Mouse (Mus musculus): ENCODE results near the gene Trhr2.

Gene Trhr2

DNA sequence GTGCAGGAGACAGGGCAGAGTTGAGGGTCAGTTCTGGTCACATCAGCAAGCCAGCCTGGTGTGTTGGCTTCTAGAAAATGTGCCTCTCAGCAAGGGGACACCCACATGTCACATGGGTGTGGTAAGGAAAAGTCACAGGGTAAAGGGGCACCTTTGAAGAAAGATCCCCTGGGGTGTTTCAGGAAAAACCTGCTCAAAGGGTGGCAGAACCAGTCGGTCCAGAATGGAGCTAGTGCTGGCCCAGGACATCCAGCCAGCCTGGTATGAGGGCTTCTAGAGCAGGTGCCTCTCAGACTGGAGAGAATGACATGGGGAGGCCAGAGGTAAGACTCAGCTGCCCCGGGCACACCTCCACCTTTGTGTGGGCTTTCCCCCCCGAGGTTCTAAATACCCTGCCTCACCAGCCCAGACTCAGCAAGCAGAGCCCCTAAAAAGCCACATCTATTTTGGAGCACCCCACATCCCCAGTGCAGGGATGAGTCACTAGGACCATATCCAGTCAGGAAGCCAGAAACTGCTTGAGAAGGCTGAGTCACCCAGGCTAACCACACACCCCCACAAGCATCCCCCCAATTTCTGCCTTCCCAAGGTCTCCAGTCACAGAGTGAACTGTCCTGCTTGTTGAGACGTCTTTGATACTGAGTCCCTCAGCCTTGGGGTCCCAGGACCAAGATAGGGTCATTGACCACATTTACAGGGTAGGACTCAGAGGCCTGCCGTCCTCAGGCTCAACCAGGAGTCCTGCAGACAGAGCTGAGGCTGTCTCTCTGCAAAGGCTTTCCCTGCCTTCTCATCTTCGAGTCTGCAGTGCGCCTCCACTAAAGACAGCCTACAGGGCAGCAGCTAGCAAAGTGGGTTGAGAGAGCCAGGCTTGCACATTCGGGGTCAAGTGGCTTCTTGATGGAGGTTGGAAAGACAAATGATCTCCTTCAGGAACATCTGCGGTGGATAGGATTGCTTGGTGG is 4.6 kb downstream of the Trhr2 start:
- peak; percentile 75 to 79 for DNase-seq (ENCODE audit: low spot score in 2 of 2)

DNA sequence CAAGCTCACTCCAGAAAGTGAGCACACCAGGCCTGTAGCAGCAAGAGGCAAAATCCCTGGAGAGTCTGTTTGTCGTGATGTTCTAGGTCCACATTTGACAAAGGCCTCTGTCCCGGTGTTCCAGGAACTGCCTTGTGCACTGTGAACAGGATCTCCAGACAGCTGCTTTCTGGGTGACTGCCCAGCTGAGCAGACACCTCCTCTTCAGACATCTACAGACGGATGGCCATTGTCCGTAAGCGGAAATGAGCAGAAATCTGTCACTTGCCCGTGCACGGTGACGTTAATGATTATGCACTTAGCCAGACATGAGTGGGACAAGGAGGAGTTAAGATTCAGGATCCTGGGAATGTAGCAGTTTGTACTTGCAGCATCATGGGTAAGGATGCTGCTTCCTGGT is 6.4 kb downstream of the Trhr2 start:
- no peak for DNase-seq (ENCODE audit: low spot score in 2 of 2)

DNA sequence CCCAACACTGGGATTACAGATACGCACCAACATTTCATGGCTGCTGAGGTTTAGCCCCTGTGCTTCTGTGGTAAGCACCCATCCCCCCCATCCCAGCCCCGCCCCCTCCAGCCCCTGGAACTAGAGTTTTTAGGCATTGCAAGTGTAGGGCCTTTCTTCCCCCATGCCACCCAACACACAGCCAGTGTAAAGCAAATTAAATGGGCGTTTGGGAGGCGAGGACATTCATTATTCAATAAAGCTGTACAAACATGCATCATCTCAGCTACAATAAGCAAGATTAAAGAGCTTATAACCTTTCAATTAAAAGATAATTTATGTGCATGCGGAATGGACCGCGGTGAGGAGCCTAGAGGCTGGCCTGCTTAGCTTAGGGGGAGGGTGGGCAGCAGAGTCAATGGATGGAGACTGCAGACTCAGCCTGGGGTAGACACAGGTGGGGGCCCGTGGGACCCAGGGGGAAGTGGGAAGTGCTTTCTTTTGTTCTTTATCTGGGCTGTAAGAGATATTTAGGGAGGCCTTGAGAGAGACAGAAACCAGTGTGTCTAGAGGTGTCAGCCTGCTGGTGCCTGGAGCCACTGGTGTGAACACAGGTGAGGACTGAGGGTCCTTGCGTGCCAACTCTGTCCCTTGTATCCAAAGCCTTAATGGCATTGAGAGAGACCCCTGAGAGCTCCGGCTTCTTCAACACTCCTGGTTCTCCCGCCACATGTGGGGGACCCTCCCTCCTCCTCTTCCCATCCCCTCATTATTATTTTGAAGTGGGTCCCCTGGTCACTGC is 10.0 kb downstream of the Trhr2 start:
- no peak for DNase-seq (ENCODE audit: low spot score in 2 of 2)

DNA sequence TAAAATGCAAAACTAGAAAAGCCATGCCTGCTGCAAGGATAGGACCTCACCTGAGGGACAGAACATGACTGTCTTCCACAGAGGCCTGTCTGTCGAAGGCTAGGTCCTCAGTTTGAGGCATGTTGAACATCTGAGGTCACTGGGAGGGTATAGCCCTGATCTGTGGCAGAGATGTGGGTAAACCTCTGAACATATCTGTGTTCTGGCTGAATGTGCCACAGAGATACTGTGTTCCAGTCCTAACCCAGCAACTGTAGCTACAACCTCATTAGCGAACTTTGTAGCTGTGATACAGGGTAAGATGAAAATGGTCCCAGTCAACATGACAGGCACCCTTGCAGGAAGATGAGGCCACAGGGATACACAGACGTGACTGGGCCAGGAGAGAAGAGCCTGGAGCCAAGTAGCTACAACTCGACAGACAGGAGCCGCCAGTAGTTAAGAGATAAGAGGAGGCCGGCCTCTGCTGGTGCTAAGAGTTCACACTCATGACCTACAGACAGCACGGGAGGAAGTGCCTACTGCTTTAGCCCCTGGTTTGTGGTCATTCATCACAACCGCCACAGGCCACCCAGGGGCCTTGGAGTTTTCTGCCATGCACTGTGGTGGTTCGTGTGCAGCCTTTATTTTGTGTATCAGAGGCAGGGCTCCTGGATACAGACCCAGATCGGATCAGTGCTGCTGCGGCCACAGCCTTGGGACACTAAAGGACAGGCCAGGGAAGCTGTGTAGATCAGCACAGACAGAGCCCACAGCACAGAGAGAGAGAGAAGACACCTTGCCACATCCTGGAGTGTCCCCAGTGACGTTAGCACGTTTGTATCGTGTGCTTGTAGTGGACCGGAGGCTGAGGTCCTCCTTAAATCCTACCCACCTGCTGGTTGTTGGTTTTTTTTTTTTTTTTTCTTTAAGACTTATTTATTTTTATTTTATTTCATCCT is 10.9 kb downstream of the Trhr2 start:
- no peak for DNase-seq (ENCODE audit: low spot score in 2 of 2)

DNA sequence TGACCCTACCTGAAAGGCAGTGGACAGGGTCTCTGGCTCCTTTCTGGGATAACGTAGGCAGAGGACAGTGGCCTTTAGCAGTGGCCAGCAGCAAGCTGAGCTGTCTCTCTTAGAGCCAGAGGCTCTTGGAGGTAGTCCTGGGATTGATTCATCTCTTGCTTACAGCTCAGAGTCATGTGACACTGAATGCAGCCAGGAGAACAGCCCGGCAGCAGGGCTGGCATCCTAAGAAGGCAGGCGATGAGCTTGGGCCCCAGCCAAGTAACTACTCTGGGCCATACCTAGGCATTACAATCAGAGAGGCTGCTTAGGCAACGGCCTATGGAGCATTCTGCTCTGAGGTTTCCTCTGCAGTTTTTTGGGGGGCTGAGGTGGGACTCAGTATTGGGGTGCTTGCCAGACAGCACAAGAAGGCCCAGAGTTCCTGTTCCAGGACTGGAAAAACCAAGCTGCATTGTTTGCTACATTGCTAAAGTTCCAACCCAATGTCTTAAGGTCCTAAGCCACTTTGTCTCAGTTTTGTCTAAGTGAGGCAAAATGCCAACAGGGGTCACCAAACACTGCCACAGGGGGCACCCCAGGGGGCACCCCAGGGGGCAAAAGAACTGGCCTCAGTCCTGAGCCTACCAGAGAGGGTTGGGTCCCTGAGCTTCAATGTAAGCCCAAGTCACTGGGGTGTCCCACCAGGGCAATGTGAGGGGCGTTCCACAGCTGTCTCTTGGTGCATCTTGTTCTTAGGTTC is 12.6 kb downstream of the Trhr2 start:
- no peak for DNase-seq (ENCODE audit: low spot score in 2 of 2)

DNA sequence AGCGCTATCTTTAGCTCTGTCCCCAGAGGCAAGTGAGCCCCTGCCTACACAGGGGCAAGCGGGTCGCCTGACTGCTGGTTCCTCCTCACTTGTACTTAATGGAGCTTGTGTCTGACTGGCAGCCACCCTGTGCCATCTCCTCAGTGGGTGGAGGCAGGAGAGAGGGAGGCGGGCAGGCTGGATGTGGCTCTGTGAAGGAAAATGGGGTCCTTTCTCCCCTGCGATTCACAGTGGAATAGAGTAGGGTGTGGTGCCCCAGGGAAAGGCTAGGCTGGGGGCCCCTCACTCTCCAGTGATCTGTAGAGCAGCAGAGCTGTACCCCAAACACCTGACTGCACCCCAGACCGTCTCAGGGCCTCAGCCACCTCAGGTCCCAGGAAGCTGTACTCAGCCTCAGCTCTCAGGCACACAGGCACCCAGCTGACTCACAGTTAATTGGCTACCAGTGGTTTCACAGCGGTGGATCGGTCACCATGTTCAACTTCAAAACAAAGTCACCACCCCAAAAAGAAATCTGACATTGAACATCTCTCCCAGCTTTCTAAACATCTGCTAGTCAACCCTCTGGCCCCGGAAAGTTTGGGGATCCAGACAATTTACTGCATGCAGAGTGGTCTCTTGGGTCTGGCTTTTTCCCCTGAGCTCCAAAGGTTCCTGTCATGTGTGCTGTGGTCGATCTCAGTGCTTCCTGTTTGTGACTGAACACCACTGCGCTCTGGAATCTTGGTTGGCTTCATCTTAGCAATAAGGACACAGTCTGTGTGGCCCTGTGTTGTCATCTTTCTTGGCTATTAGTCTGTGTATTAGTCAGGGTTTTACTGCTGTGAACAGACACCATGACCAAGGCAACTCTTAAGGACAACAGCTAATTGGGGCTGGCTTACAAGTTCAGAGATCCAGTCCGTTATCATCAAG is 15.1 kb downstream of the Trhr2 start:
- DNase-seq (ENCODE audit: low spot score in 2 of 2): no peak

DNA sequence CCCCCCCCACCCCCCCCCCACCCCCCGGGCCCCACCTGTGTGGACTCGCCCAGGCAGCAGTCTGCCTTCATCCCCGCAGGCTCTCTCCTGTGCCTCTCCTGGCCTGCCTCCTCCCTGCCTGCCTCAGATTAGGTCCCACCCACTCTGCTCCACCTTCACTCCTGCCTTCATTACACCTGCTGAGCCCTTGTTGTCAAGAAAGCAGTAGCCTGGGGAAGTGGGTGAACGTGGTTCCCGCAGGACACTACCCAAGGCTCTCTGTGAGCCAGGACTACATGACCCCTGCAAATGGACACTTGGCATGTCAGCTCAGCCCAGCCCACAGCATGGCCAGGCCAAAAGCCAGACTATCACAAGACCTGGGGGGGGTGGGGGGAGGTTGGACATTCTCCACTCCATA is 16.3 kb downstream of the Trhr2 start:
- no peak for DNase-seq (ENCODE audit: low spot score in 2 of 2)

DNA sequence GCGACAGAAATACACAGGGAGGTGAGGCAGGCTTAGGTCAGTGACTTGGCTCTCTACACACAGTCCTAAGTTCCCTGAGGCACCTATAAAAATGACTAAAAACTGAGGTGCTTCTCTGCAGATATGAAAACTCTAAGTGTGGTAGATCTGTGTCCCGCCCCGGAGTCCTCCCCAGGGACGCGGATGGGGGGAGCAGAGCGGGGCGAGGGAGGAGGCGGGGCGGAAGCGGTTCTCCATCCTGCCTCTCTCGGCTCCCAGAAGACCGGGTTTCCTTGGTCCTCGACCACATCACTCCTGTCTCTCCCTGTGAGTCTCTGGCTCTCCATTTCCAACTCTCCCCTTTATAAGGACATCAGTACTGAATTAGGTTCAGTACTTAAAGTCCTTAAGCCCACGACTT is 16.8 kb downstream of the Trhr2 start:
- DNase-seq (ENCODE audit: low spot score in 2 of 2): no peak

DNA sequence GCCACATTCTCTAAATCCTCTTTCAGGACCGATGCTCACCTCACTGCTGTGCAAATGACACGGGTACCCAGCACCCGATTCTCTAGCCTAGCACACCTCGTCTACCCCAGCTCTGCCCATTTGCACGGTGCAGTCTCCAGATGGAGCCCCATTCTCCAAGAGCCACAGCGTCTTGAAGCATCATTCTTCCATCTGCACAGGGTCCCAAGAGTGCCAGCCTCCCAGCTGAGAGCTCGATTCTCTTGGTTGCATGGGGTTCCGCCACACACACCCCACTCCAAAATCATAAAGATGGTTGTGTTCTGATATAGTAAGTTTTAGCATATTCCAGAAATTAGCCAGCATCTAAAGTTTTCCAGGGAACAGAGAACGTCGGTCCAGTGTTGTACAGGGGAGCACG is 17.2 kb downstream of the Trhr2 start:
- no peak for DNase-seq (ENCODE audit: low spot score in 2 of 2)

DNA sequence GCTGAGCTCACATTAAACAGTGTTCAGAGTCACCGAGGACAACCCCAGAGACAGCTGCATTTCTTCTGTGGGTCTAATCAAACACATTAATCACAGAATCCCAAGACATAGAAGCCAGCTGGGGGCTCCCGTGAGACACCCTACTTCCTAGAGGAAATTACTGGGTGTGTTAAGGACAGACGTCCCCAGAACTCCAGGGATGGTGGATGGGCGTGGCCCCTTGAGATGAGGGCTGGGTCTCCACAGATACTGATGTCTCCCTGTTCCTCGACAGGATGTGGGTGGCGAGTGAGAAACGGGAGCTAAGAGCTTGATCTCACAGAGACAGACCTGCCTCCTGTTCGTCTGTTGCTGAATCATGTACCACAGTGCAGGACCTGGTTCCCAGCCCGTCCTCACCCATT is 17.7 kb downstream of the Trhr2 start:
- DNase-seq (ENCODE audit: low spot score in 2 of 2): no peak

DNA sequence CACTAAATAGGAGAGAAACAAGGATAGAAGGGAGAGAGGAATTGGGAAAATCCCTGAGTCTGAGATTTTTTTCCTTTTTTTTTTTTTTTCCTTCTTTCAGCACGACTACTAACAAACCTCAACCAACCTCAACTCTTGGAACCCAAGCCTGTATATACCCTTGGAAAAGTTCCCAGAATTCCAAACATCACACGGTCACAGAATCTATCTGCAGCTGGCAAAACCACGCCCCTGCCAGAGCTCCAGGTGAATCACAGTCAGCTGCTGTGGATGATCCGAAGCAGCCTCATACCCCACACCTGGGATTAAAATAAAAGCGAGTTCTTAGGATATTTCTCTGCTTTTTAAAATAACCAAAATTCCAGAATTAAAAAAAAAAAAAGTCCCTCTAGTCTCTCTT is 18.2 kb downstream of the Trhr2 start:
- no peak for DNase-seq (ENCODE audit: low spot score in 2 of 2)

DNA sequence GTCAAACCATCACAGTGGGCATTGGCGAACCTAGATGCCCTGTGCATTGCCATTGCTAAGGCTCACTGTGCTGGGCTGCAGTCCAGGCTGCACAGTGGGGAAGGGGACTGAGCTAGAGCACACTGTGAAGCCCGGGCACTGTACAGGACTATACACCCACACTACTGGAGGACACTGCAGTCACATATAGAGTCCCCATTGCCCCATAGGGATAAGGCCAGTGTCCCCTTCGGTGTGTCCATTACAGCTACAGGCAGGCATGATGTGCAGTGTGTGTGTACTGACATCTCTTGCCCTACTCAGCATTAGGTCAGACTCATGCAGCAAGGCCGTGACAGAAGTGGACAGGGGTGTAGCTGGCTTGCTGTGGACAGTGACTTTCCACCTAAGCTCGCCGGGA is 18.8 kb downstream of the Trhr2 start:
- DNase-seq (ENCODE audit: low spot score in 2 of 2): no peak

DNA sequence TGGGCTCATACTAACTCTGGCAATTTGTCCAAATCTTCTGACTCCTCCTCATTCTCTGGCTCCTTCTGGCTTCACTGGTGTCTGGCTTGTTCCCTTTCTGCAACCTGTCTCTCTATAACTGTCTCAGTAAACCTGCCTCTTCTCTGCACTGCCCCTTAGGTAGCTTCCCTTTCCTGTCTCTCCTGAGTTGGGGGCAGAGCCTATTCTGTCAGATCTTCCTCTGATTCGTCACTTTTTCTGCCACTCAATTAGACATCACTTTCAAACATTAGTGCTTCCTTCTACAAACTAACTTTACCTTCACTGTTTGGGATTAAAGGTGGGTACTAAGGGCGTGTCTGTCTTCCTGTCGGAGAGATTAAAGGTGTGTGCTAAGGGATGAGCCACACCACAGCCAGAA is 19.8 kb downstream of the Trhr2 start:
- DNase-seq (ENCODE audit: low spot score in 2 of 2): no peak

DNA sequence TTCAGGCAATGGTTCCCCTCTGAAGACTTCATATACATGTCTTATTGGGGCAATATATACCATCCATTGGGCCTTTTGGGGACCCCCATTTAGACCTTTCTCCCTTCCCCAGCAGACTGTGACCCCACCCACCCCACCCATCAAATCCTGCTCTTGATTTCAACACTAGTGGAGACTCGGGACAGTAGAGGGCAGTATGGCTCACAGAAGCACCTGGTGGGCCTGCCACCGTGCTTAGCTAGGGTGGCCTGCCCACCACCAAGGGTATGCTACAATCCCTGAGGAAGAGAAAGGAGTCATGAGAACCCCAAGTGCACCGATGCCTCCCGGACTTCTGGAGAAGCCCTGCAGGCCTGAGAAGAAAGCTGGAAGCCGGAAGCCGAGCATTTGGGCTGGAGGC is 21.7 kb downstream of the Trhr2 start:
- DNase-seq (ENCODE audit: low spot score in 2 of 2): no peak

DNA sequence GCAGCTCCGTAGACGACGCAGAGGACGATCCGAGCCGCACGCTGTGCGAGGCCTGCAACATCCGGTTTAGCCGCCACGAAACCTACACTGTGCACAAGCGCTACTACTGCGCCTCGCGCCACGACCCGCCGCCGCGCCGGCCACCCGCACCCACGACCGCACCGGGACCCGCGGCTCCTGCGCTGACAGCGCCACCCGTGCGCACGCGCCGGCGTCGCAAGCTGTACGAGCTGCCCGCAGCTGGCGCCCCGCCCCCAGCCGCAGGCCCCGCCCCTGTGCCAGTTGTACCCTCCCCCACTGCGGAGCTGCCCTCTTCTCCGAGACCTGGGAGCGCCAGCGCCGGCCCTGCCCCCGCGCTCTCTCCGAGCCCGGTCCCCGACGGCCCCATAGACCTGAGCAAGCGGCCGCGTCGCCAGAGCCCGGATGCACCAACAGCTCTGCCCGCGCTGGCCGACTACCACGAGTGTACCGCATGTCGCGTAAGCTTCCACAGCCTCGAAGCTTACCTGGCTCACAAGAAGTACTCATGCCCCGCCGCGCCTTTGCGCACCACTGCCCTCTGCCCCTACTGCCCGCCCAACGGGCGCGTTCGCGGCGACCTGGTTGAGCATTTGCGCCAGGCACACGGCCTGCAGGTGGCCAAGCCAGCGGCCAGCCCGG is 24.2 kb downstream of the Trhr2 start:
- no peak for DNase-seq (ENCODE audit: low spot score in 2 of 2)

DNA sequence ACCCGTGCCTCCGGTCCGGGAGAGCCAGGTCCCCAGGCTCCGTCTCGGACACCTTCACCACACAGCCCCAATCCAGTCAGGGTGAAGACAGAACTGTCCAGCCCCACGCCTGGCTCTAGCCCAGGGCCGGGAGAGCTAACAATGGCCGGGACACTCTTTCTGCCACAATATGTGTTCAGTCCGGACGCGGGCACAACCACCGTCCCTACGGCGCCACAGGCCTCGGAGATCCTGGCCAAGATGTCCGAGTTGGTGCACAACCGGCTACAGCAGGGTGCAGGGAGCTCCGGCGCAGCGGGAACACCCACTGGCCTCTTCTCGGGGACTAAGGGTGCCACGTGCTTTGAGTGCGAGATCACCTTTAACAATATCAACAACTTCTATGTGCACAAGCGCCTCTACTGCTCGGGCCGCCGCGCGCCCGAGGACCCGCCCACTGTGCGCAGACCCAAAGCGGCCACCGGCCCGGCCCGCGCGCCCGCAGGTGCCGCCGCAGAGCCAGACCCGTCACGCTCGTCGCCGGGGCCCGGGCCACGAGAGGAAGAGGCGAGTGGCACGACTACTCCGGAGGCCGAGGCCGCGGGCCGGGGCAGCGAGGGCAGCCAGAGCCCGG is 24.8 kb downstream of the Trhr2 start:
- no peak for DNase-seq (ENCODE audit: low spot score in 2 of 2)

DNA sequence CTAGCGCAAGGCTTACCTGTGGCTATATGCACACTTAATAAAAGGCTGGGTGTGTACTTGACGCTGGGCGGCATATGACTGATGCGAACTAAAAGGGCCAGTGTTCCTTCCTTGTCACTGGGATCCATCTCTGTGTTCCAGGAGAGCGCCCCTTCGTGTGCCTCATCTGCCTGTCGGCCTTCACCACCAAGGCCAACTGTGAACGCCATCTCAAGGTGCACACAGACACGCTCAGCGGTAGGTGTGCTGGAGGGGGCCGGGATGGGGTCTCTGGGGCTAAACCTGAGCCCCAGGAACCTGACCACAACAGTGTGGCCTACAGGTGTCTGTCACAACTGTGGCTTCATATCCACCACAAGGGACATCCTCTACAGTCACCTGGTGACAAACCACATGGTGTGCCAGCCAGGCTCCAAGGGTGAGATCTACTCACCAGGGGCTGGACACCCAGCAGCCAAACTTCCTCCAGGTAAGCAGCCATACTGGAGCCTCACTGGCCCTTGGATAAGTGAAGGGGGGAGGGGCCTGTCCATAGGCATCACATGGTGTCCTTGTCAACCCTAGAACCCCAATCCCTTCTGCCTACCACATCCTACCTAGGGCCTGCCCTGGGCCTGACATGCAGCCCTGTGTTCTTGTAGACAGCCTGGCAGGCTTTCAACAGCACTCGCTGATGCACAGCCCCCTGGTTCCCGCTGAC is 25.6 kb downstream of the Trhr2 start:
- DNase-seq (ENCODE audit: low spot score in 2 of 2): no peak

DNA sequence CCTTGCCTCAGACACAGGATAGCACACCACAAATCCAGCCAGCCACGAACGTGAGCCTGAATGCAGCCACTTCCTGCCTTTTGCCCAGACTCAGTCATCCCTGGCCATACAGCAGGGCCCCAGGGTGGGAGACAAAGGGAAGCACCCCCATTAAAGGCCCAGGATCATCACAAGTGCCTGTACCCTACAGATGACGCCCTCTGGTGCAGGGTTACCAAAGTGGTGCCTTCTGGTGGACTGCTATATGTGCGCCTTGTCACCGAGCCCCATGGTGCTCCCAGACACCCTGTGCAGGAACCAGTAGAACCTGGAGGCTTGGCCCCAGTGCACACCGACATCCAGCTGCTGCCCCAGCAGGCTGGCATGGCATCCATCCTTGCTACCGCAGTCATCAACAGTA is 27.0 kb downstream of the Trhr2 start:
- DNase-seq (ENCODE audit: low spot score in 2 of 2): no peak
